Comparison of ENCODE assay signal across 8 mouse cellular contexts in the genomic region with DNA sequence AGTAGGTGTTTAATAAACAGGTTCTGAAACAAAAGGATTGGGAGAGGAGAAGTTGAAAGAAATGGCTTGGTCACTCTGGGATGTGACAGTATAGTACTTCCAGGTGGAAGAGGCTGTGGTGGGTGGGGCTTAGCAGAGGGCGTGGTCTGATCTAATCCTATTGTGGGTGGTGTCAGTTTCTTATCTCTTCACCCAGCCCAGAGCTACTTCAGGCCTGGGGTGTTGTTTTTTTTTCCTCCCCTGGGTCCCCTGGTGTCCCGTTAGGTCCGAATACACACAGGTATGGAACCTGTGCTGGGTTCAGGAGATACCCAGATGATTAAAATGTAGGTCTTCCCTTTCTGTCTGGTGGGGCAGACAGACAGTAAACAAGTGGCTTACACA. TPM values are rescaled to one million over a fixed set of nuclear protein-coding genes. Genes with fewer than 3 reads are reported as not detected.
DNase-seq lines count a peak whose midpoint lies in the region; ATAC-seq lines count a peak whose summit lies in the region.

No protein-coding gene starts in this region.

- peaks cover 33% of the 10 kb centered on the region for H3K4me1 ChIP-seq in neural tube, embryonic 12.5 days
- H3K4me1 ChIP-seq in hindbrain, embryonic 11.5 days (replicated peaks; ENCODE audit: control insufficient read depth, insufficient read depth, low read length), result peaks cover 20% of the 10 kb centered on the region
- peaks cover 41% of the 10 kb centered on the region for H3K4me1 ChIP-seq in limb, embryonic 15.5 days
- peaks cover 34% of the 10 kb centered on the region for H3K4me1 ChIP-seq in midbrain, embryonic 15.5 days

- H3K9ac ChIP-seq in neural tube, embryonic 12.5 days, result no peak overlapping the region
- H3K9ac ChIP-seq in hindbrain, embryonic 11.5 days (ENCODE audit: low read depth, low read length), result no peak overlapping the region
- no peak overlapping the region; the same call in 1 of the 2 replicates for H3K9ac ChIP-seq in limb, embryonic 15.5 days
- no peak overlapping the region for H3K9ac ChIP-seq in midbrain, embryonic 15.5 days

- WGBS in neural tube, embryonic 12.5 days, result 35% methylated on average over 3 of the region's 3 CpGs
- WGBS in hindbrain, embryonic 11.5 days, result 12% methylated on average over 3 of the region's 3 CpGs
- WGBS in limb, embryonic 15.5 days, result 35% methylated on average over 3 of the region's 3 CpGs
- 22% methylated on average over 3 of the region's 3 CpGs for WGBS in midbrain, embryonic 15.5 days

- H3K27me3 ChIP-seq in neural tube, embryonic 12.5 days (replicated peaks), result no peaks in the 10 kb centered on the region
- no peaks in the 10 kb centered on the region for H3K27me3 ChIP-seq in hindbrain, embryonic 11.5 days (ENCODE audit: control insufficient read depth, insufficient read depth, low read length)
- no peaks in the 10 kb centered on the region for H3K27me3 ChIP-seq in limb, embryonic 15.5 days
- H3K27me3 ChIP-seq in midbrain, embryonic 15.5 days (replicated peaks), result no peaks in the 10 kb centered on the region

- H3K4me3 ChIP-seq in neural tube, embryonic 12.5 days, result no peak overlapping the region
- no peak overlapping the region for H3K4me3 ChIP-seq in hindbrain, embryonic 11.5 days (ENCODE audit: low read depth, low read length)
- peak overlapping the region; percentile 14; the same call in 1 of the 2 replicates for H3K4me3 ChIP-seq in limb, embryonic 15.5 days
- H3K4me3 ChIP-seq in midbrain, embryonic 15.5 days, result no peak overlapping the region

- ATAC-seq in neural tube, embryonic 12.5 days (ENCODE audit: low FRiP score, low read depth), result no peak
- ATAC-seq in erythroid progenitor cell, adult 5-6 weeks (replicated peaks; ENCODE audit: low FRiP score, poor library complexity, severe bottlenecking), result peak; percentile 55
- no peak for ATAC-seq in hindbrain, embryonic 11.5 days (ENCODE audit: low FRiP score)
- no peak for ATAC-seq in limb, embryonic 15.5 days (ENCODE audit: insufficient number of reproducible peaks, low FRiP score, low TSS enrichment, low read depth)
- ATAC-seq in midbrain, embryonic 15.5 days (replicated peaks), result no peak

- peak overlapping the region; percentile 97 for H3K4me2 ChIP-seq in neural tube, embryonic 12.5 days (replicated peaks)
- H3K4me2 ChIP-seq in hindbrain, embryonic 11.5 days (replicated peaks; ENCODE audit: low read depth, low read length), result no peak overlapping the region
- H3K4me2 ChIP-seq in limb, embryonic 15.5 days, result peak overlapping the region; percentile 43
- no peak overlapping the region for H3K4me2 ChIP-seq in midbrain, embryonic 15.5 days

- DNase-seq in neural tube, embryonic 10.5 days (ENCODE audit: extremely low spot score, low spot score), result no peak
- no peak for DNase-seq in hindbrain, embryonic 11.5 days (ENCODE audit: low spot score)
- DNase-seq in thymus, postnatal 14 days, result peak; percentile 81
- DNase-seq in layer of hippocampus, adult 18-20 months (ENCODE audit: low spot score in 2 of 2), result no peak

- H3K9me3 ChIP-seq in neural tube, embryonic 12.5 days, result no peaks in the 10 kb centered on the region
- no peaks in the 10 kb centered on the region for H3K9me3 ChIP-seq in hindbrain, embryonic 11.5 days (ENCODE audit: control insufficient read depth, low read length)
- H3K9me3 ChIP-seq in limb, embryonic 15.5 days, result no peaks in the 10 kb centered on the region
- no peaks in the 10 kb centered on the region for H3K9me3 ChIP-seq in midbrain, embryonic 15.5 days

- H3K27ac ChIP-seq in neural tube, embryonic 12.5 days, result peak overlapping the region; percentile 88; the same call in 1 of the 2 replicates
- peak overlapping the region; percentile 81 for H3K27ac ChIP-seq in hindbrain, embryonic 11.5 days (ENCODE audit: low read depth, low read length)
- H3K27ac ChIP-seq in limb, embryonic 15.5 days, result peak overlapping the region; percentile 99
- peak overlapping the region; percentile 99 for H3K27ac ChIP-seq in midbrain, embryonic 15.5 days

- 0 out of 2 replicates have a peak, but pooled peaks cover 3% of the 10 kb centered on the region for H3K36me3 ChIP-seq in neural tube, embryonic 12.5 days
- no peaks in the 10 kb centered on the region for H3K36me3 ChIP-seq in hindbrain, embryonic 11.5 days (ENCODE audit: control insufficient read depth, insufficient read depth, low read length)
- no peaks in the 10 kb centered on the region for H3K36me3 ChIP-seq in limb, embryonic 15.5 days
- no peaks in the 10 kb centered on the region for H3K36me3 ChIP-seq in midbrain, embryonic 15.5 days (replicated peaks)

RNA-seq across cellular contexts. Expression of a gene that starts 2.1 kb away (rescaled TPM):
- polyA plus RNA-seq in neural tube, embryonic 12.5 days (2016; fragmentation: Nextera tagmentation; extraction: Ambion mirVana), result 308 and 332 TPM in 2 replicates
- total RNA-seq in erythroid progenitor cell, adult 5-6 weeks (2015; ENCODE audit: low replicate concordance), result 181 and 212 TPM in 2 replicates
- total RNA-seq in erythroid progenitor cell, adult 5-6 weeks (2017; ENCODE audit: low replicate concordance), result 93.7 and 104 TPM in 2 replicates
- polyA plus RNA-seq in hindbrain, embryonic 11.5 days (2014; fragmentation: Nextera tagmentation; extraction: Ambion mirVana), result 141 and 159 TPM in 2 replicates
- polyA plus RNA-seq in limb, embryonic 15.5 days (2015; fragmentation: Nextera tagmentation; extraction: Ambion mirVana), result 93.9 and 112 TPM in 2 replicates
- polyA plus RNA-seq in midbrain, embryonic 15.5 days (2015; fragmentation: Nextera tagmentation; extraction: Ambion mirVana), result 175 and 194 TPM in 2 replicates
- 100 to 1,000 TPM; 158 to 189 TPM for total RNA-seq in layer of hippocampus, adult 18-20 months (2021)

Comparison
In these comparisons a context has a peak if more than half of its experiments do, and no peak if none do; other contexts are left out.
1. H3K4me2 ChIP-seq: peak in neural tube, embryonic 12.5 days (single experiment) and limb, embryonic 15.5 days (single experiment); none in hindbrain, embryonic 11.5 days (single experiment) and midbrain, embryonic 15.5 days (single experiment).
2. Peak in every context shown above with its lines, with median percentiles within 50 percentile points of each other: H3K27ac ChIP-seq.